Mouse (Mus musculus) heart, postnatal 0 days (tissue): ENCODE measurements around the gene 3100002H09Rik. TPM values are rescaled to one million over a fixed set of nuclear protein-coding genes. Genes with fewer than 3 reads are reported as not detected.

Experiments
- ATAC-seq: fragments of 200-750 bp; cut with Nextera tagmentation; 2 replicates; pipeline ENCODE4 v1.8.0; 2017; ENCODE audit warnings: low read depth, moderate number of reproducible peaks, moderate library complexity; ENCODE audit not compliant: insufficient read depth
- DNase-seq: peaks from one replicate; pipeline ENCODE4 v3.0.0-alpha.2; 2016; ENCODE audit warnings: low spot score
- H3K27ac ChIP-seq: fragments of 300-500 bp; sonication (generic); 2 replicates; pipeline ENCODE4 v1.5.1; 2014; ENCODE audit warnings: low read depth, mild to moderate bottlenecking
- H3K27me3 ChIP-seq: fragments of 300-500 bp; sonication (generic); 2 replicates; pipeline ENCODE4 v1.6.1; 2014; ENCODE audit warnings: low read length, mixed read lengths; ENCODE audit not compliant: control insufficient read depth, insufficient read depth
- H3K36me3 ChIP-seq: fragments of 300-500 bp; sonication (generic); replicated peaks from 2 replicates; pipeline ENCODE4 v1.6.1; 2014; ENCODE audit warnings: low read length, mixed read lengths; ENCODE audit not compliant: control insufficient read depth, insufficient read depth
- H3K4me1 ChIP-seq: fragments of 300-500 bp; sonication (generic); 2 replicates; pipeline ENCODE4 v1.6.1; 2014; ENCODE audit warnings: antibody characterized with exemption; ENCODE audit not compliant: control insufficient read depth, insufficient read depth
- H3K4me2 ChIP-seq: fragments of 300-500 bp; sonication (generic); 2 replicates; pipeline ENCODE4 v1.6.1; 2014; ENCODE audit warnings: low read depth, mild to moderate bottlenecking, low read length, moderate library complexity
- H3K4me3 ChIP-seq: fragments of 300-500 bp; sonication (generic); 2 replicates; pipeline ENCODE4 v1.5.1; 2014; ENCODE audit warnings: low read depth, low read length
- H3K9ac ChIP-seq: fragments of 300-500 bp; sonication (generic); replicated peaks from 2 replicates; pipeline ENCODE4 v1.6.1; 2014; ENCODE audit warnings: low read depth, low read length, mixed read lengths
- H3K9me3 ChIP-seq: fragments of 300-500 bp; sonication (generic); replicated peaks from 2 replicates; pipeline ENCODE4 v1.6.1; 2016; ENCODE audit warnings: low read length; ENCODE audit not compliant: control insufficient read depth
- CTCF ChIP-seq: IDR thresholded peaks from 2 replicates; pipeline ENCODE4 v1.5.1; 2016; ENCODE audit warnings: antibody characterized with exemption, control low read depth, low read depth
- EP300 ChIP-seq: IDR thresholded peaks from 2 replicates; pipeline ENCODE4 v1.6.1; 2016; ENCODE audit warnings: antibody characterized with exemption, low read depth
- whole genome bisulfite sequencing: fragments of 180-500 bp; shearing (Covaris S2); extraction: QIAGEN DNeasy Blood & Tissue Kit; methylation state at CpG from one replicate; pipeline ENCODE4 v1.1.7; 2014; 5-methylcytosine and 5-hydroxymethylcytosine counted together
- polyA plus RNA-seq: library from polyadenylated mRNA; unstranded; fragments of >200 nt; fragmentation: Nextera tagmentation; extraction: Ambion mirVana; gene quantifications from 2 replicates; pipeline ENCODE4 v1.2.1, GENCODE M21; 2015
- total RNA-seq: library from RNA; depleted of rRNA; stranded (reverse); fragments of >200 nt; gene quantifications from 2 replicates; pipeline ENCODE4 v1.2.3, GENCODE M21; 2014; ENCODE audit warnings: low replicate concordance

The 3100002H09Rik gene
- total and polyA plus RNA-seq, 2 experiments from 2014 or later: not detected

DNA sequence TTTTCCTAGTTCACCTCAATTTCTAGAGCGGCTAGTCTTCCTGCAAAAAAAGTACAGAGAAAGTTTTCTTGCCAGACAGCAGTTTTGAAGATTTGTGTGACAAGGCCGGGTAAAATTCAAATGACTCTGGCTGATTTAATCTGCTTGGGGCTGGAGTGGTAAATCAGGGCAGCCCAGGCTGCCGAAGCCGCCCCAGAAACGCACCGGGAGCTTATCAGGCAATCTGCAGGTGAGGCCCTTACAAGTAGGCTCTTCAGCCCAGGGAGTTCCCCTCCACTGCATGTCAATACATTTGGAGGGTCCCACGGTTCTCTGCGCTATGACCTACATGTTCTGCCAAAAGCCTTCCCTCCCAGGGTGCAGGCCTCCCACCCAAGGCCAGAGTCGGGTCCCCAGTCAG lies 6.9 kb downstream of the 3100002H09Rik start:
- Histone ChIP-seq H3K4me3 (no peak overlapping the region), H3K36me3 (no peaks in the 10 kb centered on the region), H3K4me2 (no peak overlapping the region), H3K27ac (no peak overlapping the region), H3K9ac (no peak overlapping the region), H3K27me3 (peaks cover 22% of the 10 kb centered on the region), H3K9me3 (no peaks in the 10 kb centered on the region), H3K4me1 (no peaks in the 10 kb centered on the region)
- no peak for DNase-seq
- ATAC-seq: no peak
- no peak for TF ChIP-seq EP300
- no peak for TF ChIP-seq CTCF
- WGBS: 37% methylated on average over 9 of the region's 9 CpGs

- H3K36me3 ChIP-seq: no peaks in the 10 kb centered on the region
- H3K9ac ChIP-seq: no peak overlapping the region
- WGBS: 69% methylated on average over 9 of the region's 9 CpGs
- DNase-seq (no peak), ATAC-seq (no peak)
- H3K4me3 ChIP-seq: no peak overlapping the region
- no peaks in the 10 kb centered on the region for H3K9me3 ChIP-seq
- no peaks in the 10 kb centered on the region for H3K4me1 ChIP-seq
- no peak for TF ChIP-seq EP300
- no peak for TF ChIP-seq CTCF
- H3K27ac ChIP-seq: no peak overlapping the region
- H3K4me2 ChIP-seq: no peak overlapping the region
- H3K27me3 ChIP-seq: 0 out of 2 replicates have a peak, but pooled peaks cover 10% of the 10 kb centered on the region
Measured at GRCm38 (mm10) chr4:124595929-124596328, 14.7 kb downstream of the 3100002H09Rik start.

- H3K4me1 ChIP-seq: no peaks in the 10 kb centered on the region
- no peaks in the 10 kb centered on the region for H3K36me3 ChIP-seq
- peak overlapping the region; percentile 34 for H3K4me2 ChIP-seq
- 0 out of 2 replicates have a peak, but pooled peaks cover 10% of the 10 kb centered on the region for H3K27me3 ChIP-seq
- DNase-seq: no peak
- H3K27ac ChIP-seq: no peak overlapping the region
- no peaks in the 10 kb centered on the region for H3K9me3 ChIP-seq
- H3K9ac ChIP-seq: no peak overlapping the region
- ATAC-seq: peak; percentile 17; the same call in 1 of the 2 replicates
- WGBS: 25% methylated on average over 13 of the region's 13 CpGs
- no peak overlapping the region; the same call in 1 of the 2 replicates for H3K4me3 ChIP-seq
- no peak for TF ChIP-seq CTCF
- no peak for TF ChIP-seq EP300
Measured at GRCm38 (mm10) chr4:124594933-124595332, 15.7 kb downstream of the 3100002H09Rik start.

GRCm38 (mm10) chr4:124593691-124594090 lies 16.9 kb downstream of the 3100002H09Rik start:
- Histone ChIP-seq H3K9me3 (no peaks in the 10 kb centered on the region), H3K4me3 (no peak overlapping the region), H3K9ac (no peak overlapping the region), H3K27ac (no peak overlapping the region), H3K4me1 (no peaks in the 10 kb centered on the region), H3K27me3 (0 out of 2 replicates have a peak, but pooled peaks cover 10% of the 10 kb centered on the region), H3K4me2 (no peak overlapping the region), H3K36me3 (no peaks in the 10 kb centered on the region)
- DNase-seq (no peak), ATAC-seq (no peak)
- 63% methylated on average over 9 of the region's 9 CpGs for WGBS
- TF ChIP-seq CTCF: no peak
- no peak for TF ChIP-seq EP300

GRCm38 (mm10) chr4:124593210-124593609 lies 17.4 kb downstream of the 3100002H09Rik start:
- TF ChIP-seq EP300 (no peak), CTCF (no peak)

DNA sequence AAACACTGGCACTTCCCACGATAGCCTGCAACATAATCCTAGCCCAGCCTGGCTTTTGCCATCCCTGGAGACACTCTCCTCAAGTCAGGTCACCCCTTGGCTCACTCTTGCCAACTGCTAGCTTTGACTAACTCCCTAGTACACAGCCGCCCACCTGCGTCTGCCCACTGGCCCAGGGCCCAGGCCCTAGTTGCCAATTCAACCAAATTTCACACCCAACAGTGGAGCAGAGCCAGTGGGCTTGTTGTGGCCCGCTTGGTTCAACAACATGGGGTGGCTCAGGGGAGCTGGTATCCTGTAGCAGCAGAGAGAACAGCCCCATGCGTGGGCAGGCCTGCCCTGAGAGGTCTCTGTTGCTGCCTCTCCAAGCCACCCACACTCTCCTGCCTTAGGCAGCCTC lies 18.4 kb downstream of the 3100002H09Rik start:
- Histone ChIP-seq H3K4me1 (no peaks in the 10 kb centered on the region), H3K27ac (no peak overlapping the region), H3K4me2 (no peak overlapping the region), H3K9me3 (no peaks in the 10 kb centered on the region), H3K36me3 (no peaks in the 10 kb centered on the region), H3K4me3 (no peak overlapping the region), H3K27me3 (0 out of 2 replicates have a peak, but pooled peaks cover 10% of the 10 kb centered on the region), H3K9ac (no peak overlapping the region)
- ATAC-seq (no peak), DNase-seq (no peak)
- WGBS: 77% methylated on average over 5 of the region's 5 CpGs
- TF ChIP-seq EP300 (no peak), CTCF (no peak)

More at GRCm38 (mm10) chr4:124593210-124593609, 17.4 kb downstream of the 3100002H09Rik start:
- H3K4me1 ChIP-seq: no peaks in the 10 kb centered on the region
- DNase-seq (no peak), ATAC-seq (no peak)
- H3K4me3 ChIP-seq: no peak overlapping the region
- H3K36me3 ChIP-seq: no peaks in the 10 kb centered on the region
- H3K9me3 ChIP-seq: no peaks in the 10 kb centered on the region
- H3K27ac ChIP-seq: no peak overlapping the region
- no peak overlapping the region for H3K4me2 ChIP-seq
- H3K9ac ChIP-seq: no peak overlapping the region
- H3K27me3 ChIP-seq: 0 out of 2 replicates have a peak, but pooled peaks cover 10% of the 10 kb centered on the region
